9 mouse cellular contexts compared by ENCODE assay signal in the genomic region with DNA sequence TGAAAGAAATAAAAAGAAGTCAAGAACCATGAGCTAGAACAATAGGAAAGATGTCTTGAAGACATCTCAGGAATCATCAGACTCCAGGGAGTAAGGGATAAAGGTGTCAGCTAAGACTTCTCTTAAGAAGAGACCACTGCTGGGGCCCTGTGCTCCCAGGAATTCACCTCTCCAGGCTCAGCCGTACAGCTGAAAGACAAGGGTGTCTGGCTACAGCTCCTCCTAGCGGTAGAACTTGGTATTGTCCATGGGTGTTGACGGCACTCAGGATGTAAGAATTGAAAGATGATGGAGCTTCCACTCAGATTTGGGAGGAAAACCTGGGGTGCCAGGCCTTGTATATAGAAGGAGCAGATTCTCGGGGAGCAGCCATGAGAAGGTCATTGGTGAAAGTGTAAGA. TPM values are rescaled to one million over a fixed set of nuclear protein-coding genes. Genes with fewer than 3 reads are reported as not detected.
A peak's percentile ranks its signal among the peaks of the same experiment; 100 is the strongest.
DNase-seq lines count a peak whose midpoint lies in the region; ATAC-seq and TF ChIP-seq lines count a peak whose summit lies in the region.
"Had no signal": no experiment of that assay in that cellular context is flagged by ENCODE, and none has a peak within 500 bp of the region (broad histone marks: within the 10 kb centered on the region; RNA-seq: fewer than 3 reads in every experiment).

No protein-coding gene starts in this region.

- peak; percentile 90 for TF ChIP-seq CTCF in cortical plate, adult 2 months (IDR thresholded peaks at IDR 0.05; ENCODE audit: extremely low read depth, insufficient read depth, low read length)
- peak; percentile 33; the same call in 1 of the 2 replicates for TF ChIP-seq CTCF in thymus, adult 2 months (IDR thresholded peaks at IDR 0.05; ENCODE audit: borderline replicate concordance, control insufficient read depth, extremely low read depth, insufficient read depth, low read length, poor library complexity)

- no peak overlapping the region for H3K27ac ChIP-seq in hindbrain, embryonic 11.5 days (ENCODE audit: low read depth, low read length)
- H3K27ac ChIP-seq in hindbrain, embryonic 16.5 days (ENCODE audit: low read depth, low read length): no peak overlapping the region
- no peak overlapping the region for H3K27ac ChIP-seq in cortical plate, adult 2 months (ENCODE audit: insufficient read depth, low read length)
- H3K27ac ChIP-seq in thymus, adult 2 months (ENCODE audit: control insufficient read depth, insufficient read depth, low read length): no peak overlapping the region
- H3K27ac ChIP-seq: embryonic facial prominence, embryonic 15.5 days had no signal

- no peak overlapping the region for H3K9ac ChIP-seq in hindbrain, embryonic 11.5 days (ENCODE audit: low read depth, low read length)
- H3K9ac ChIP-seq in hindbrain, embryonic 16.5 days (ENCODE audit: low read depth, low read length): no peak overlapping the region
- H3K9ac ChIP-seq: embryonic facial prominence, embryonic 15.5 days had no signal

- no peaks in the 10 kb centered on the region for H3K9me3 ChIP-seq in hindbrain, embryonic 11.5 days (ENCODE audit: control insufficient read depth, low read length)
- no peaks in the 10 kb centered on the region for H3K9me3 ChIP-seq in hindbrain, embryonic 16.5 days (ENCODE audit: control insufficient read depth, low read length)
- H3K9me3 ChIP-seq: embryonic facial prominence, embryonic 15.5 days had no signal

- H3K4me2 ChIP-seq in hindbrain, embryonic 11.5 days (replicated peaks; ENCODE audit: low read depth, low read length): no peak overlapping the region
- H3K4me2 ChIP-seq in hindbrain, embryonic 16.5 days (ENCODE audit: low read length): no peak overlapping the region
- H3K4me2 ChIP-seq: embryonic facial prominence, embryonic 15.5 days had no signal

- H3K4me1 ChIP-seq in hindbrain, embryonic 11.5 days (replicated peaks; ENCODE audit: control insufficient read depth, insufficient read depth, low read length): no peaks in the 10 kb centered on the region
- no peaks in the 10 kb centered on the region for H3K4me1 ChIP-seq in hindbrain, embryonic 16.5 days (ENCODE audit: control insufficient read depth, insufficient read depth, low read depth, low read length)
- H3K4me1 ChIP-seq in cortical plate, adult 2 months (ENCODE audit: control insufficient read depth, insufficient read depth, low read length): no peaks in the 10 kb centered on the region
- no peaks in the 10 kb centered on the region for H3K4me1 ChIP-seq in thymus, adult 2 months (replicated peaks; ENCODE audit: control insufficient read depth, insufficient read depth, low read length)
- H3K4me1 ChIP-seq: embryonic facial prominence, embryonic 15.5 days had no signal

- intact Hi-C loops in left cerebral cortex, postnatal 14 days (cut with DNase I): loop anchor here (5.0 kb wide), 3 partner anchors 41 to 81 kb away; a partner anchor contains a TSS

- no peak for TF ChIP-seq POLR2A in cortical plate, adult 2 months (IDR thresholded peaks at IDR 0.05; ENCODE audit: extremely low read depth, insufficient read depth, low read length)
- TF ChIP-seq POLR2A in thymus, adult 2 months (IDR thresholded peaks at IDR 0.05; ENCODE audit: control insufficient read depth, extremely low read depth, insufficient read depth, low read length, poor library complexity): no peak

- no peaks in the 10 kb centered on the region for H3K27me3 ChIP-seq in hindbrain, embryonic 11.5 days (ENCODE audit: control insufficient read depth, insufficient read depth, low read length)
- H3K27me3 ChIP-seq in hindbrain, embryonic 16.5 days (replicated peaks; ENCODE audit: control insufficient read depth, insufficient read depth, low read length): no peaks in the 10 kb centered on the region
- H3K27me3 ChIP-seq in thymus, adult 2 months (ENCODE audit: control insufficient read depth, insufficient read depth, low read length): no peaks in the 10 kb centered on the region

- no peak overlapping the region for H3K4me3 ChIP-seq in hindbrain, embryonic 11.5 days (ENCODE audit: low read depth, low read length)
- H3K4me3 ChIP-seq in hindbrain, embryonic 16.5 days (ENCODE audit: low read length): no peak overlapping the region
- no peak overlapping the region for H3K4me3 ChIP-seq in cortical plate, adult 2 months (ENCODE audit: insufficient read depth, low read length)
- H3K4me3 ChIP-seq in thymus, adult 2 months (ENCODE audit: control insufficient read depth, insufficient read depth, low read length): no peak overlapping the region
- H3K4me3 ChIP-seq: embryonic facial prominence, embryonic 15.5 days had no signal

- DNase-seq in hindbrain, embryonic 11.5 days (ENCODE audit: low spot score): peak; percentile 88
- DNase-seq in adipocyte (ENCODE audit: low spot score): peak; percentile 75
- DNase-seq in heart, postnatal 4 days: peak; percentile 87
- DNase-seq in left cerebral cortex, postnatal 14 days (ENCODE audit: low spot score in 2 of 2): peak; percentile 71 to 83
- peak; percentile 56 for DNase-seq in ovary, postnatal 10 days (ENCODE audit: low spot score)
- DNase-seq in thymus, adult 2 months: peak; percentile 81

- no peaks in the 10 kb centered on the region for H3K36me3 ChIP-seq in hindbrain, embryonic 11.5 days (ENCODE audit: control insufficient read depth, insufficient read depth, low read length)
- no peaks in the 10 kb centered on the region for H3K36me3 ChIP-seq in hindbrain, embryonic 16.5 days (ENCODE audit: control insufficient read depth, insufficient read depth, low read length)
- H3K36me3 ChIP-seq in thymus, adult 2 months (ENCODE audit: control insufficient read depth, insufficient read depth, low read length): no peaks in the 10 kb centered on the region
- H3K36me3 ChIP-seq: embryonic facial prominence, embryonic 15.5 days had no signal

- 5% methylated on average over 4 of the region's 4 CpGs for WGBS in hindbrain, embryonic 11.5 days
- WGBS in hindbrain, embryonic 16.5 days: 4% methylated on average over 4 of the region's 4 CpGs
- 4% methylated on average over 4 of the region's 4 CpGs for WGBS in thymus, adult 2 months

- no peak for ATAC-seq in hindbrain, embryonic 11.5 days (ENCODE audit: low FRiP score)
- no peak for ATAC-seq in hindbrain, embryonic 16.5 days

RNA-seq across cellular contexts. Expression of a gene that starts 7.9 kb away (rescaled TPM):
- not detected in 2 replicates for polyA plus RNA-seq in hindbrain, embryonic 11.5 days (2014; fragmentation: Nextera tagmentation; extraction: Ambion mirVana)
- polyA plus RNA-seq in hindbrain, embryonic 16.5 days (2015; fragmentation: Nextera tagmentation; extraction: Ambion mirVana): not detected in 2 replicates
- polyA plus RNA-seq in cortical plate, adult 2 months (2012; rRNA removed): 0.04 TPM in 1 of 2 replicates, not detected in the other
- under 1 TPM in 1 of 2 experiments, not detected in 1; 0.12 TPM for total RNA-seq in heart, postnatal 4 days (2021)
- total RNA-seq in left cerebral cortex, postnatal 14 days (2021): not detected
- 179 and 180 TPM in 2 replicates for polyA plus RNA-seq in thymus, adult 2 months (2012; rRNA removed)

RNA-seq across cellular contexts. Expression of a gene that starts 14.5 kb away (rescaled TPM):
- polyA plus RNA-seq in hindbrain, embryonic 11.5 days (2014; fragmentation: Nextera tagmentation; extraction: Ambion mirVana): 8.6 and 10.1 TPM in 2 replicates
- polyA plus RNA-seq in hindbrain, embryonic 16.5 days (2015; fragmentation: Nextera tagmentation; extraction: Ambion mirVana): 8.4 and 10.6 TPM in 2 replicates
- 9.6 and 9.9 TPM in 2 replicates for polyA plus RNA-seq in cortical plate, adult 2 months (2012; rRNA removed)
- total RNA-seq in heart, postnatal 4 days (2021): 10 to 100 TPM; 24.8 to 26.1 TPM
- 1 to 10 TPM; 7.3 to 9.1 TPM for total RNA-seq in left cerebral cortex, postnatal 14 days (2021)
- 17.5 and 19.8 TPM in 2 replicates for polyA plus RNA-seq in thymus, adult 2 months (2012; rRNA removed)

RNA-seq across cellular contexts. Expression of a gene that starts 41.9 kb away (rescaled TPM):
- 0.36 and 0.83 TPM in 2 replicates for polyA plus RNA-seq in hindbrain, embryonic 11.5 days (2014; fragmentation: Nextera tagmentation; extraction: Ambion mirVana)
- polyA plus RNA-seq in hindbrain, embryonic 16.5 days (2015; fragmentation: Nextera tagmentation; extraction: Ambion mirVana): 0.49 and 0.85 TPM in 2 replicates
- 0.25 and 0.27 TPM in 2 replicates for polyA plus RNA-seq in cortical plate, adult 2 months (2012; rRNA removed)
- under 1 TPM in 1 of 2 experiments, not detected in 1; 0.07 TPM for total RNA-seq in heart, postnatal 4 days (2021)
- under 1 TPM; 0.57 to 0.66 TPM for total RNA-seq in left cerebral cortex, postnatal 14 days (2021)
- polyA plus RNA-seq in thymus, adult 2 months (2012; rRNA removed): 0.58 and 0.64 TPM in 2 replicates

RNA-seq across cellular contexts. Expression of a gene that starts 43.7 kb away (rescaled TPM):
- 6.7 and 8.5 TPM in 2 replicates for polyA plus RNA-seq in hindbrain, embryonic 11.5 days (2014; fragmentation: Nextera tagmentation; extraction: Ambion mirVana)
- polyA plus RNA-seq in hindbrain, embryonic 16.5 days (2015; fragmentation: Nextera tagmentation; extraction: Ambion mirVana): 6.6 and 7.3 TPM in 2 replicates
- 0.40 TPM in 1 of 2 replicates, not detected in the other for polyA plus RNA-seq in cortical plate, adult 2 months (2012; rRNA removed)
- total RNA-seq in heart, postnatal 4 days (2021): under 1 TPM; 0.09 to 0.10 TPM
- under 1 TPM in 1 of 2 experiments, not detected in 1; 0.61 TPM for total RNA-seq in left cerebral cortex, postnatal 14 days (2021)
- 0.67 and 0.89 TPM in 2 replicates for polyA plus RNA-seq in thymus, adult 2 months (2012; rRNA removed)

RNA-seq across cellular contexts. Expression of a gene that starts 46.8 kb away (rescaled TPM):
- polyA plus RNA-seq in hindbrain, embryonic 11.5 days (2014; fragmentation: Nextera tagmentation; extraction: Ambion mirVana): 17.6 and 18.6 TPM in 2 replicates
- polyA plus RNA-seq in hindbrain, embryonic 16.5 days (2015; fragmentation: Nextera tagmentation; extraction: Ambion mirVana): 13.9 and 15.9 TPM in 2 replicates
- 36.6 and 37.2 TPM in 2 replicates for polyA plus RNA-seq in cortical plate, adult 2 months (2012; rRNA removed)
- 10 to 100 TPM; 56.2 to 56.9 TPM for total RNA-seq in heart, postnatal 4 days (2021)
- total RNA-seq in left cerebral cortex, postnatal 14 days (2021): 10 to 100 TPM; 64.4 to 65.9 TPM
- 54.5 and 60.0 TPM in 2 replicates for polyA plus RNA-seq in thymus, adult 2 months (2012; rRNA removed)

Comparison
In these comparisons a context has a peak if more than half of its experiments do, and no peak if none do; other contexts are left out.
1. RNA of a gene that starts 7.9 kb away (polyA plus RNA-seq): 179 to 180 TPM in thymus, adult 2 months; not detected in hindbrain, embryonic 11.5 days, not detected in hindbrain, embryonic 16.5 days and 0.04 TPM in cortical plate, adult 2 months; every median in the first group is over 100 times any median in the second.
2. Peak in every context shown above with its lines, with median percentiles within 50 percentile points of each other: DNase-seq.